Mouse (Mus musculus): ENCODE results near the gene Rnf41. TPM values are rescaled to one million over a fixed set of nuclear protein-coding genes. Genes with fewer than 3 reads are reported as not detected.

The Rnf41 gene
- total and polyA plus RNA-seq, 3 experiments = 28.4 to 41.7 (median 39.1) TPM

DNA sequence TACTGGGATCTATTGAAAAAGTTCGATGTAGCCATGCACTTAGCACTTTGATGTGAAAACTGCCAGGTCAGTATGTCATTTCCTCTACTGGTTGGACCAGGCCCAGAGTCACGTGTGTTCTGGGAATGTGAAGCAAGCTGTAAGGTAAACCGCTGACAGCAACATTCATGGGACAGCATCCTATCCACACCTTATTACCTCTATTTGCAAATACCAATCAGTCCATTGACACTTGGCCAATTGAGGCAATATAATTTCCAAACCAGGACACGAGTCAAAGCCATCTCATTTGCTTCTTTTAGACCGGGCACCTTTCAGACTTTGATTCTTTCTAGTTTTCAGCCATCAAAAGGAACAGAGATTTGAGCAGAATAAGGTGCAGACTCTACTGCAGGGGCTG lies 17.6 kb downstream of the Rnf41 start:
- no peak for DNase-seq

DNA sequence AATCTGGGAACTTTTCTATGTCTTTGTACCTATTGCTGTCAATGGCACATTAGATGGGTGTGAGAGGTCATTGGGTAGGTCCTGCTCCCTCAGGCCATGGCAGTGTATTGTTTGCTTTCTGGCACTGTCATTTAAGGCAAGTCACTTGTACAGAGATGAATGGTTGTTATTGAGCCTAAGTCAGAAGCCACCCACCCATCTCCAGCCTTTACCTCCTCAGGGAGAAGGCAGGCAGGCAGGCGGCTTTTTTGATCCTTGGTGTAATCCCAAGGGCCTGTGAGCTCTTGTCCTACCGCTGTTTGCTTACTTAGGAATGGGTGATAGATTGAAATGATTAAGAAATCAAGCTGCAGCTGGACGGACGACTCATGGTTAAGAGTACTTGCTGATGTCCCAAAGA lies 18.0 kb downstream of the Rnf41 start:
- no peak for DNase-seq

DNA sequence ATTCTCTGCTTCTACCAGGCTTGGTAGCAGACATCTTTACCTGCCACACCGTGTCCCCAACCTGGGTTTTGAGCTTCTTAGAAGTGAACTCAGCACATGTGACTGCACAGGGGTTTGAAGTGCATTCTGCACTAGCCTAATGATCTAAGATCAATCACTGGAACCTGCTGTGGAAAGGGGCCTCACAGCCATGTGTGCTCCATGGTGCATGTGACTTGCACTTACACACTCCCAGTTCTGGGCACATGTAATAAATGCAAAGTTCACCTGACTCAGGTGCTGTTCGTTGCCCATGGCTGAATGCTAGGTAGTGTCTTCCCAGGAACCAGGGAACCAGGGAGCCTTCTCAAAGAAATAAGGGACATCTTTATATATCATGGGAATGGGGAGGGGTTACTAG lies 22.0 kb downstream of the Rnf41 start:
- DNase-seq = no peak

DNA sequence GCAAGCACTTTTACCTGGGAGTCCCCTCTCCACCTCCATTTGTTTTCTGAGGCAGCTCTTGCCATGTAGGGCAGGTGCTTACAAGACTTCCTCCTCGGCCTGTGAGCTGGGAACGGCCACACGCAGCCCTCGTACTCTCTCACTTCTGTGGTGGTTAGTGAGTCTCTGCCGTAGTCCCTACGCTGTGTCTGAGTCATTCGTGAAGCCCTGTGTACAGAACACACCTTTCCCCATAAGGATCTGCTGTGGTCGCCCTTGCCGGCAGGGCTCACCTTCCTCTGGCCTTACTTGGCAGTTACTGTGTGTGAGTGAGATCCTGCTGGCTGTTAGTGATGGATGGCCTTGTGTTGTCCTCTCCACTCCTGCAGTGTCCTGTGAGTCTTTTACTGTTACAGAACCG lies 23.2 kb downstream of the Rnf41 start:
- DNase-seq = peak; percentile 40

DNA sequence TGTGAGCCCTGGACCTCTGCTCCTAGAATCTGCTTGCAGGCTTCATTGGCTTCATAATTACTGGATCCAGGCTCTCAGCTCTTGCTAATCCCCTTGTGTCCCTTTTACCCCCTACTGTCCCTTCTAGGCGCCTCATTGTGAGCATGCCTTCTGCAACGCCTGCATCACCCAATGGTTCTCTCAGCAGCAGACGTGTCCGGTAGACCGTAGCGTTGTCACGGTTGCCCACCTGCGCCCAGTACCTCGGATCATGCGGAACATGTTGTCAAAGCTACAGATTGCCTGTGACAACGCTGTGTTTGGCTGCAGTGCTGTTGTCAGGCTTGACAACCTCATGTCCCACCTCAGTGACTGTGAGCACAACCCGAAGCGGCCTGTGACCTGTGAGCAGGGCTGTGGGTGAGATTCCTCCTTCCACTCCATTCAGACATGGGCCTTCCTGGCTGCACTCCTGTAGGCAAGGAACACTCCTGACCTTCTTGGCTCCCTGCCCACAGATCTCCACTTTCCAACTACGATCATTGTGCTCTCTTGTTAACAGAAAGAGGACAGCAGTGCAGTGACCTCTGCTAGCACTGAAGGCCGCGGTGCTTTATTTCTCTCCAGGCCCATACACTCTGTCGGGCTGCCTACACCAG lies 23.8 kb downstream of the Rnf41 start:
- peak; percentile 73 for DNase-seq

DNA sequence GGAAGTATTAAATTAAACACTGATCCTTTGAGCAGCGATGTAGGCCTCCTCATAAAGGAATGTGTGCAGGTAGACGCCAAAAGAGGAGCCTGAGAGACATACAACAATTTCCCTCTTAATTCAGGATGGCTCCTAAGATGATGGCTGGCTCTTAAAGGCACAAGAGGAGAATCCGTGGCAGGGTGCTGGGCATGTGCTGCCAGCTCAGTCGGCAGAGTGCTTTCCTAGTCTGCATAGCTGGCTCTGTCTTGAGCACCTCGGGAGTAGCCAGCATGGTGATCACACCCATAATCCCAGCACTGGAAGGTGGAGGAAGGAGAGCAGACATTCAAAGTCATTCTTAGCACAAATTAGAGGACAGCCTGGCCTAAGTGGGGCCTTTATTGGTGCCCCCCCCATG lies 24.4 kb downstream of the Rnf41 start:
- DNase-seq = no peak

DNA sequence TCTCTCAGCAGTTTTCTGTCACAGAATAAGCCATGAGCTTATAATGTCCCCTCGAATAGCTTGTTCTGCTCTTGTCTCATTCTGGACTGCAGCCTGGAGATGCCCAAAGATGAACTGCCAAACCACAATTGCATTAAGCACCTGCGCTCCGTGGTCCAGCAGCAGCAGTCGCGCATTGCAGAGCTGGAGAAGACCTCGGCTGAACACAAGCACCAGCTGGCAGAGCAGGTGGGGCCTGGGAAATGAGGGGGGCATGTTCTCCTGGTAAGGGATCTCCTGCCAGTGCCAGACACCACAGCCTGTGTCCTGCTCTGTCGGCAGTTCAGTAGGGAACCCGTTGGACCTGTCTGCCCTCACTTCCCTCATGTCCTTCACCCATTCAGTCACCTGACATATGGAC lies 24.9 kb downstream of the Rnf41 start:
- no peak for DNase-seq

DNA sequence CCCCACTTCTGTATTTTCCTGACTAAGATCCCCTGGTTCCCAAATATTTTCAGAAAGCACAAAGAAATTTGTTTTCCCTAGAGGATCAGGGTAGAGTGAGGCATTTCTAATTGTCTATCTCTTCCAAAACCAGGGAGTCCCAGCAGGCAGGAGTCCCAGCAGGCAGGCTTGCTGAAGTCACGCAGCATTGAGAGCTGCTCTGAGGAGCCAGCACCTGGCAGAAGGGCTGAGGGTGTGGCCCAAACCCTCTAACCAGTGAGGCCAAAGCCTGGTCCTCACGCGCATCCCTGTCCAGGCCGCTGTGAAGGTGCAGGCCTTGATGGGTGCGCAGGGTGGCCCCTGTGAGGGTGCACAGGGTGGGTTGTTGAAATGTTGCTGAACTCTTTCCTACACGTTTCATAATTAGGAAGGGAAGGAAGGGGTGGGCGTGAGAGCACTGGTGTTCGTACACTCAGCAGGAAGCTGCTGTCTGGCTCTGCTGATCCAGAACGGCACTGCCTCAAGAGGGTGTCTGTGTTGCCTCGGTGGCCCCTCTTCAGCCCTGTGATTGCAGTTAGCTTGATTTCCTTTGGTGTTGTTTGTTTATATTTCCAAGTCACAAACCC lies 27.3 kb downstream of the Rnf41 start:
- no peak for DNase-seq

DNA sequence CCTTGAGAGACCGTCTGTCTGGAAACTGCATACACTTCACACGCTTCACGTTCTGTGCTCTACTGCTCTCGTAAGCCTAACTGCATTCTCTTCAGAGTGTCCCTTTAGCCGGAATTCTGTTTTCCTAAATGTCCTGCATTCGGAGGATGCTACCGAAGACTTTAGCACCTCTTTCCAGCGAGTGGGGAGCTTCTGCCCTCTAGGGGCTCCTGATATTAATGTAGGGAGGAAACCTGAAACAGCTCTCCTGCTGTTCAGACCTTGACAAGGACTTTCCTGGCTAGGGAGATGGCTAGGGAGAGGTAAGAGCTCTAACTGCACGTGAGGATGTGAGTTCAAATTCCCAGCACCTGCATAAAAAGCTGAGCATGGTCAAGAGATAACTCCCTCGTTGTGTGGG lies 28.9 kb downstream of the Rnf41 start:
- DNase-seq = peak; percentile 39

DNA sequence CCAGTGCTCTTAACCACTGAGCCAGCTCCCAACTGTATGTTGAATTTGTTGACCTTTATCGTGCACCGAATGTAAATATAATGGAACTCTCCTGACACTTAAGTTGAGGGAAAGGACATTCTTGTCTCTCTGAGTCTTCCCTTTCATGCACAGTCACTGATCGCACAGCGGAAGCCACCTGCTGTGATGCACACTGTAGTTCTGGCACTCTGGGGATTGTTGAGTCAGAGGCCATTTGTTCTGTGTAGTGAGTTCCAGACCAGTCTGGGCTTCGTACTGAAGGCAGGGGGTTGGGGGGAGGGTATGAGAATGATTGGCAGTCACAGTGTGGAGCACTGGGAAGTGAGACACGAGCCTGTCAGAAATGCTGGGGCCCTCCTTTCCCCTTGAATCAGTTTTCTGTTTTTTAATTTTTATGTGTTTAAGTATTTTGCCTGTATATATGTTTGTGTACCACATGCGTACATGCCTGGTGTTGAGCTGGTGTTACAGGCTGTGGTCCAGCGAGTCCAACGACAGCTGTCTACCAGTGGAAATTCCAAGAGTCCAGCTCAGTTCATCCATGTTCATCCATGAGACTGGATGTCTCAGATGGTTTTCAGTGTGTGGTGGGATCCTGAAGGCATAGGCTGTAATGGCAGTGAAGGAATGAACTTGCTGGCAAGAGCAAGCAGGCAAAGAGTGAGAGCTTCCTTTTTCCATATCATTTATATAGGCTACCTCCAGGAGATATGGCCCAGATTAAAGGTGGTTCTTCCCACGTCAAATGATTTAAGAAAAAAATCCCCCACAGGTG lies 30.1 kb downstream of the Rnf41 start:
- no peak for DNase-seq

DNA sequence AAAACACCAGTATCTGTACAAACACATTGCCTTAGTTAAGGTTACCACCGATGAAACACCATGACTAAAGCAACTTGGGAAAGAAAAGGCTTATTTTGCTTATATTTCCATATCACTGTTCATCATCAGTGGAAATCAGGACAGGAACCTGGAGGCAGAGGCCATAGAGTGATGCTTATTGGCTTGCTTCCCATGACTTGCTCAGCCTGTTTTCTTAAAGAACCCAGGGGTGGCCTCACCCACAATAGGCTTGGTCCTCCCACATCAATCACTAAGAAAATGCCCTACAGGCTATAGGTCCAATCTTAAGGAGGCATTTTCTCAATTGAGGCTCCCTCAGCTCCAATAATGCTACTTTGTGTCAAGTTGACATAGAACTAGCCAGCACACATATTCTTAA lies 31.3 kb downstream of the Rnf41 start:
- no peak for DNase-seq

DNA sequence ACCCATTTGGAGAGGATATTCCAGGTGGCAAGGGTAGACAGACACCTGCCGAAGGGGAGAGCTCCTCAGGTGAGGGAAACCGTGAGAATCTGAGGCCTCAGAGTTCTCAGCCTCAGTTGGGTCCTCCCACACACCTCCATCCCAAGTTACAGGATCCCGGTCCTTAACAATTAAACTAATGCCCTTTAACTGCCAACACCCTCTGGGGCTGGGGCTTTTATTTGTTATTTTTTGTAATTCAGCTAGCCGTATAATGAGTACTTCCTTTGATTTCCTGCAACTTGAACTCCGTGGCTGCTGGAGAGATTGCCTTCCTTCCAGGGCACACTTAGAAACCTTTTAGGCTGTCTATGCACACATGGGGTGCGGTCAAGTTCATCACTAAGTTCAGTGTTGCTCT lies 32.9 kb downstream of the Rnf41 start:
- no peak for DNase-seq

DNA sequence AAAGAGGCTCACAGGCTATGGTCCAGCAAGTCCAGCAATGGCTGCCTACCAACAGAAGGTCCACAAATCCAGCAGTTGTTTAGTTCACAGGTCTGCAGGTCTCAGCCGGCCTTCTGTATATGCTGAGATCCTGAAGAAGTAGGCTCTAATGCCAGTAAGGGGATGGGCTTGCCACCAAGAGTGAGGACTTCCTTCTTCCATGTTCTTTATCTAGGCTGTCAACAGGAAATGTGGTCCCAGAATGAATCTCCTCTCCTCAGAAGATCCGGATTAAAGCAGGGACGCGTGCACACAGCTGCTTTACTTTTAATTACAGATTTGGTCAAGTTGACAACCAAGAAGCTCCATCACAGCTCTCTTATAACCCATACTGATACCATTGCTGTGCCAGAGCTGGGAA lies 34.0 kb downstream of the Rnf41 start:
- no peak for DNase-seq

DNA sequence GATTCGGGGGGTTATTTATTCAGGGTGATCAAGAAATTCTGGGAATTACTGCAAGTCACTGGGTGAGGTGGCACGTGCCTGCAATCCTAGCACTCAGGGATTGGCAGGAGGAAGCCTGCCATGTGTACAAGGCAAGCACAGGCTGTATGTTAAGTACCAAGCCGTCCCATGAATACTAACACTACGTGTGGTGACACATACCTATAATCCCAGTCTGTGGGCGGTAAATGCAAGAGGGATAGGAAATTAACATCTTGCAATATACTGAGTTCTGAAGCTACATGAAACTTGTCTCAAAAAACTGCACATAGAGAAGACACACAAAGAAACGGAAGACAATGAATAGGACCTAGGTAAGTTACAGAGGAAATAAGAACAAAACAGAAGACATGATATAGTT lies 39.6 kb downstream of the Rnf41 start:
- no peak for DNase-seq

DNA sequence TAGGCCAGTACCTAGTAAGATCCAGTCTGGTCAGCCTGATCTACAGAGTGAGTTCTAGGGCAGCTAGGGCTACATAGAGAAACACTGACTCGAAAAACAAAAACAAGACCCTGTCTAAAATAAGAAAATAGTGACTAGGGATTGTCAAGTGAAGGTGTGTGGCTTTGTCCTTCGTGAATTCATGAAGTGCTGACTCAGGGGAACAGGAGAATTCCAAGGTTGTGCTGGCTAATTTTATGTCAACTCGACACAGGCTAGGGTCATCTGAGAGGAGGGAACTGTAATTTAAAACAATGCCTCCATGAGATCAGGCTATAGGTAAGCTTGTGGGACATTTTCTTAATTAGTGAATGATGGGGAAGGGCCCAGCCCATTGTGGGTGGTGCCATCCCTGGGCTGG lies 43.0 kb downstream of the Rnf41 start:
- no peak for DNase-seq

DNA sequence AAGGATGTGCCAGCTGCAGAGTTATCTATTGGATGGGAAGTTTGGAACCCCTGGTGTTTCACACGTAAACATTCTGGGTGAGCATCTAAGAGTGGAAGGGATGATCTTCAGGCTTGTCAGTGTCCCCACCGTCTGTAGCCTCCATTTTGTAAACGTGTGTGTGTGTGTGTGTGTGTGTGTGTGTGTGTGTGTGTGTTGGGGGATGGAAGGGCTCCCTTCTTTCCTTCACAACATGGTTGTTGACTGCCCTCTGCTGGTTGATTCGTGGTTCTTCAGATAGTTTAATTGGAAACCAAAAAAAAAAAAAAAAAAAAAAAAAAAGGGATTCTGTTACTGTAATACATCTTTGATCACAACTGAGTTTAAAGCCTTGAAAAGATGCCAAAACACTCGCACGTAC lies 43.8 kb downstream of the Rnf41 start:
- peak; percentile 60 for DNase-seq

DNA sequence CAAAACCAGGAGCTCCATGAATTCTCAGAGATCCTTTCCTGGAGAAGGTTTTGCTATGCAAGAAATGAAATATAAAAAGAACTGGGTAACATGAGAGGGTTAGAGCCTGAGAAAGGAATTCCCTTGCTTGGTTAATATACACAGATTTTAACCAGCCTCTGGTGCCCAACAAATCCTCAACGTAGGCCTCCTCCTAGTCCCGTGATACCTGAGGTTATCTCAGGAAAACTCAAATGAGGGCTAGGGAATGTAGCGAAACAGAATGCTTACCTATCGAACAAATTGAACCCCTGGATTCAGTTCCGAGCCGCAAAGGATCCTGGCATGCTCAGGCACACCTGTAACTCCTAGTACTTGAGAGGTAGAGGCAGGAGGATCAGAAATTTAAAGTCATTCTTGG lies 46.2 kb downstream of the Rnf41 start:
- no peak for DNase-seq

DNA sequence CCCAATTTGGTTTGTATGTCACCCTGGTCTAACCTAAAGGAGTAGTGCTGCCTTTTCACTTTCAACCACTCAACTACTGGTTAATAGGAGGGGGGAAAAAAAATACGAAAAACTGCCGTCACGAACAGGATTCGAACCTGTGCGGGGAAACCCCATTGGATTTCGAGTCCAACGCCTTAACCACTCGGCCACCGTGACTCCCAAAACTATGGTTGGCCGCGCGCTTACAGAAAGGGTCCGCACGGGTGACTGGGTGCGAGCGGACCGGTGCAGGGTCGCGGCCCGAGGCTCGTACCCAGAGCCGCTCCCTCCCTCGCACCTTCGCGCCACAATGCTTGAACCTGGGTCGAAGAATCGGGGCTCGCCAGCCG lies 46.9 kb downstream of the Rnf41 start:
- peak; percentile 93 for DNase-seq

DNA sequence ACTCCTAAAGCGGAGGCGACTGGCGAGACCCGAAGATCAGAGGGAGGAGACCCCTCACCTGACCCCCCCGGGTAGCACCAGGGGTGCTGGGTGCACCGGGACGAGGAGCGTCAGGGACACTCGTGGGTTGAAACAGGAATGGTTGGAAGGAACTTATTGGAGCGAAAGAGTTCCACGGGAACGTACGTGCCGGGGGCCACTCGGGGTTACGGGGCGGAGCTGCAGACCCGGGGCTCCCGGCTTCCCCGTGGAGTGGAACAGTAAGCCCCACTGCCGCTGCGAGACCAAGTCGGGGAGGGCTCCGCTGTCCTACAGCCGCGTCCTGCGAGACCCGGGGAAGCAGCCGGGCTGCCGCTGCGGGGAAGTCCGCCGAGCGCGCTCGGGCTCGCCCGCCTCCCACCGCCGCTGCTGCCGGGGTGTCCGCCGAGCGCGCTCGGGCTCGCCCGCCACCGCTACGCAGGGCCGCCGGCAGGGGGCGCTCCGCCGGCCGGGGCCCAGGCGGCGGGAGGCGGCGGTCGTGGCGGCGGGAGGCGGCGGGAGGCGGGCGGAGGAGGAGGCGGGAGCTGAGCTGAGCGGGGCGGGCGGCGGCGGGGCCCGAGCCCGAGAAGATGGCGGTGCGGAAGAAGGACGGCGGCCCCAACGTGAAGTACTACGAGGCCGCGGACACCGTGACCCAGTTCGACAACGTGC lies 47.4 kb downstream of the Rnf41 start, which contains the start of gene Smarcc2:
TSS of gene Smarcc2 (plus strand) at position 530 of the 690 bp plus-strand sequence.
- DNase-seq = peak; percentile 94

DNA sequence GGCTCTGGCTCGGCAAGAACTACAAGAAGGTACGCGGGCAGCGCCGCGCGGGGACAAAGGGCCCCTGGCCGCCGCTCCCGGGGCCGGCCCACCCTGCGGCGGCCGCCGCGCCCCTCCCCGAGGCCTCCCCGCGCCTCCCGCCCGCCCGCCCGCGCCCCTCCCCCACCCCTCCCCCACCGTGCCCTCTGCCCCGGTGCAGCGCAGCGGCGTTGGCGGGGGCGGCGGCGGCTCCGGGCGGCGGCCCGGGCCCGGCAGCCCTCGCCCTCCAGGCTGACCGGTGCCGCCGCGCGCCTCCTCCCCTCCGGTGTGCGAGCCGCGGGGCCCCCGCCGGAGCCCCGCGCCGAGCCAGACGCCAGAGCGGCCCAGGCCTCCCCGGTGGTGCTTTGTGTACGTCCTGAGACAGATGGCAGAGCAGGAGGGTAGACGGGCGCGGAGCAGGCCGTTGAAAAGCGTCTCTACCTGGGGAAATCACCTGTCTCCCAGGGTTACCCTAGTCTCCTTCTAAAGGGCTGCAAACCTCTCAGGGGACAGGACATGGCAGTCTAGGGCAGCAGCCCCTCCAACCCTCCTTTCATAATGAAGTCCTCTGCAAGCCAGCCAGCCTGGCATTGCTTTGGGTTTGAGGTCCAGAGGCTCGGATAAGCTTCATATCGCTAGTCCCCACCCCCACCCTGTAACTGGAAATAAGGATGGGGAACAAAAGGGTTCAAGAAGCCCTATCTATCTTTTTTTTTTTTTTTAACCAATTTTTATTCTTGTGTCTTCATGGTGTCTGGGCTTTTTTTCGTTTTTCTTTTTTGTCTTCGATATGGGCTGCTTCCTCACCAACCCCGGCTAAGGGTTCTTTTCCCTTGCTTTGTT lies 48.2 kb downstream of the Rnf41 start:
- no peak for DNase-seq

DNA sequence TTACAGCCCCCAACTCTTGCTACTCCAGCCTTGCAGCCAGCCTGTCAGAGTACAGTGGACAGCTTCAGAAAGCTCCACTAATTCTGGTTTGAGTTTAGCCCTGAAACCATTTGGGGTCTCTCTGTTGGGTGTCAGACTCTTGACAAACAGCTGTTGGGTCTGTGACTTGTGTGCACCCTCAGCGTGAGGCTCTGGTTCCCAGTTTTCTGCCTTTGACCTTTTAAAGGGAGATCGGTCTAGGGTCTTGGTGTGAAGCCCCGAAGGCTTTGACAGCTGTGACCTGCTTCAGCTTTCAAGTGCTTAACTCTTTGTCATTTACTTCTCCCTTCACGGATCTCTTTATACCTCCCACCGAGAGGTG lies 48.8 kb downstream of the Rnf41 start:
- no peak for DNase-seq

DNA sequence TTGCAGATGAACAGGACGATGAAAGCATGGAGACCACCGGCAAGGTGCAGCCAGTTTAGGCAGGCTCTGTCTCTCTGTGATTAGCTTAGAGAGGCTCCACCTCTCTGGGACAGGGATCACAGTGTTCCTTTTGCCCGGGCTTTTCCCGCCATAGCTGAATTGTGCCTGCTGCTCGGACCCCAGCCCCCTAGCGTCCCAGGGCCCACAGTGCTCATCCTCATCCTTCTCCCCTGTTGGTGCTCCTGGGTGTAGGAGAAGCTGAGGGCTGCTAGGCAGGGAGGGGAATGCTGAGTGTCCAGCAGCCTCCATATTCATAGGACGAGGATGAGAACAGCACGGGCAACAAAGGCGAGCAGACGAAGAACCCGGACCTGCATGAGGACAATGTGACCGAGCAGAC lies 62.9 kb downstream of the Rnf41 start:
- DNase-seq = no peak

Measured in adrenal gland, adult 2 months (tissue).